Mouse (Mus musculus): ENCODE measurements around the gene Rimkla. TPM values are rescaled to one million over a fixed set of nuclear protein-coding genes. Genes with fewer than 3 reads are reported as not detected.

The Rimkla gene
- polyA plus RNA-seq, 2 experiments: 0.62 to 0.79 TPM

GRCm38 (mm10) chr4:119460728-119461141, 31.7 kb downstream of the Rimkla start:
- ATAC-seq (ENCODE audit: low FRiP score, low read depth) (peak; percentile 81), DNase-seq (ENCODE audit: low spot score) (peak; percentile 68)
- Histone ChIP-seq H3K27ac (replicated peaks; ENCODE audit: low read depth, low read length) (0 out of 2 replicates have a peak overlapping the region, but pooled peaks have one; percentile 56), H3K27me3 (ENCODE audit: control insufficient read depth, insufficient read depth, low read length) (no peaks in the 10 kb centered on the region), H3K9me3 (ENCODE audit: control insufficient read depth, low read length) (no peaks in the 10 kb centered on the region), H3K9ac (ENCODE audit: low read depth, low read length, severe bottlenecking) (no peak overlapping the region), H3K4me1 (ENCODE audit: control insufficient read depth, insufficient read depth, low read length) (peaks cover 31% of the 10 kb centered on the region), H3K4me2 (replicated peaks; ENCODE audit: low read depth, low read length, severe bottlenecking) (no peak overlapping the region), H3K4me3 (replicated peaks; ENCODE audit: low read length) (no peak overlapping the region), H3K36me3 (ENCODE audit: control insufficient read depth, insufficient read depth, low read length) (no peaks in the 10 kb centered on the region)
- WGBS: 13% methylated on average over 8 of the region's 8 CpGs
- no peak for TF ChIP-seq POLR2A (IDR thresholded peaks at IDR 0.05; ENCODE audit: borderline replicate concordance, extremely low read depth, insufficient read depth, insufficient read length)

- 61% methylated on average over 5 of the region's 5 CpGs for WGBS
- Histone ChIP-seq H3K27ac (replicated peaks; ENCODE audit: low read depth, low read length) (0 out of 2 replicates have a peak overlapping the region, but pooled peaks have one; percentile 56), H3K4me2 (replicated peaks; ENCODE audit: low read depth, low read length, severe bottlenecking) (no peak overlapping the region)
Measured at GRCm38 (mm10) chr4:119460296-119460695, 32.1 kb downstream of the Rimkla start.

GRCm38 (mm10) chr4:119453533-119453932, 38.9 kb downstream of the Rimkla start:
- H3K4me2 ChIP-seq (replicated peaks; ENCODE audit: low read depth, low read length, severe bottlenecking): no peak overlapping the region
- no peak for ATAC-seq (ENCODE audit: low FRiP score, low read depth)
- no peak for TF ChIP-seq POLR2A (IDR thresholded peaks at IDR 0.05; ENCODE audit: borderline replicate concordance, extremely low read depth, insufficient read depth, insufficient read length)
- WGBS: 37% methylated on average over 6 of the region's 6 CpGs
- no peaks in the 10 kb centered on the region for H3K9me3 ChIP-seq (ENCODE audit: control insufficient read depth, low read length)
- DNase-seq (ENCODE audit: low spot score): no peak
- H3K9ac ChIP-seq (ENCODE audit: low read depth, low read length, severe bottlenecking): no peak overlapping the region
- H3K36me3 ChIP-seq (ENCODE audit: control insufficient read depth, insufficient read depth, low read length): no peaks in the 10 kb centered on the region
- no peak overlapping the region for H3K4me3 ChIP-seq (replicated peaks; ENCODE audit: low read length)
- H3K4me1 ChIP-seq (ENCODE audit: control insufficient read depth, insufficient read depth, low read length): no peaks in the 10 kb centered on the region
- no peaks in the 10 kb centered on the region for H3K27me3 ChIP-seq (ENCODE audit: control insufficient read depth, insufficient read depth, low read length)
- H3K27ac ChIP-seq (replicated peaks; ENCODE audit: low read depth, low read length): no peak overlapping the region

More at GRCm38 (mm10) chr4:119460296-119460695, 32.1 kb downstream of the Rimkla start:
- no peak overlapping the region for H3K4me3 ChIP-seq (replicated peaks; ENCODE audit: low read length)
- ATAC-seq (ENCODE audit: low FRiP score, low read depth) (no peak), DNase-seq (ENCODE audit: low spot score) (peak; percentile 32)
- H3K27me3 ChIP-seq (ENCODE audit: control insufficient read depth, insufficient read depth, low read length): no peaks in the 10 kb centered on the region
- no peak overlapping the region for H3K9ac ChIP-seq (ENCODE audit: low read depth, low read length, severe bottlenecking)
- no peaks in the 10 kb centered on the region for H3K9me3 ChIP-seq (ENCODE audit: control insufficient read depth, low read length)
- TF ChIP-seq POLR2A (IDR thresholded peaks at IDR 0.05; ENCODE audit: borderline replicate concordance, extremely low read depth, insufficient read depth, insufficient read length): no peak
- no peaks in the 10 kb centered on the region for H3K36me3 ChIP-seq (ENCODE audit: control insufficient read depth, insufficient read depth, low read length)
- peaks cover 31% of the 10 kb centered on the region for H3K4me1 ChIP-seq (ENCODE audit: control insufficient read depth, insufficient read depth, low read length)

- Histone ChIP-seq H3K4me1 (ENCODE audit: control insufficient read depth, insufficient read depth, low read length) (no peaks in the 10 kb centered on the region), H3K36me3 (ENCODE audit: control insufficient read depth, insufficient read depth, low read length) (no peaks in the 10 kb centered on the region), H3K4me3 (replicated peaks; ENCODE audit: low read length) (no peak overlapping the region), H3K27ac (replicated peaks; ENCODE audit: low read depth, low read length) (no peak overlapping the region), H3K27me3 (ENCODE audit: control insufficient read depth, insufficient read depth, low read length) (no peaks in the 10 kb centered on the region), H3K4me2 (replicated peaks; ENCODE audit: low read depth, low read length, severe bottlenecking) (no peak overlapping the region), H3K9ac (ENCODE audit: low read depth, low read length, severe bottlenecking) (no peak overlapping the region), H3K9me3 (ENCODE audit: control insufficient read depth, low read length) (no peaks in the 10 kb centered on the region)
- ATAC-seq (ENCODE audit: low FRiP score, low read depth): no peak
- WGBS: 66% methylated on average over 5 of the region's 5 CpGs
- no peak for TF ChIP-seq POLR2A (IDR thresholded peaks at IDR 0.05; ENCODE audit: borderline replicate concordance, extremely low read depth, insufficient read depth, insufficient read length)
- no peak for DNase-seq (ENCODE audit: low spot score)
Measured at GRCm38 (mm10) chr4:119453128-119453527, 39.3 kb downstream of the Rimkla start.

- Histone ChIP-seq H3K27me3 (ENCODE audit: control insufficient read depth, insufficient read depth, low read length) (no peaks in the 10 kb centered on the region), H3K4me3 (replicated peaks; ENCODE audit: low read length) (no peak overlapping the region), H3K9ac (ENCODE audit: low read depth, low read length, severe bottlenecking) (no peak overlapping the region), H3K27ac (replicated peaks; ENCODE audit: low read depth, low read length) (no peak overlapping the region), H3K4me1 (ENCODE audit: control insufficient read depth, insufficient read depth, low read length) (no peaks in the 10 kb centered on the region), H3K9me3 (ENCODE audit: control insufficient read depth, low read length) (no peaks in the 10 kb centered on the region), H3K36me3 (ENCODE audit: control insufficient read depth, insufficient read depth, low read length) (no peaks in the 10 kb centered on the region), H3K4me2 (replicated peaks; ENCODE audit: low read depth, low read length, severe bottlenecking) (no peak overlapping the region)
- ATAC-seq (ENCODE audit: low FRiP score, low read depth) (no peak), DNase-seq (ENCODE audit: low spot score) (no peak)
- 69% methylated on average over 7 of the region's 7 CpGs for WGBS
- TF ChIP-seq POLR2A (IDR thresholded peaks at IDR 0.05; ENCODE audit: borderline replicate concordance, extremely low read depth, insufficient read depth, insufficient read length): no peak
Measured at GRCm38 (mm10) chr4:119450436-119450835, 42.0 kb downstream of the Rimkla start.

GRCm38 (mm10) chr4:119447786-119448185, 44.6 kb downstream of the Rimkla start:
- no peak overlapping the region for H3K9ac ChIP-seq (ENCODE audit: low read depth, low read length, severe bottlenecking)
- no peaks in the 10 kb centered on the region for H3K27me3 ChIP-seq (ENCODE audit: control insufficient read depth, insufficient read depth, low read length)
- no peak overlapping the region for H3K4me3 ChIP-seq (replicated peaks; ENCODE audit: low read length)
- H3K4me1 ChIP-seq (ENCODE audit: control insufficient read depth, insufficient read depth, low read length): no peaks in the 10 kb centered on the region
- TF ChIP-seq POLR2A (IDR thresholded peaks at IDR 0.05; ENCODE audit: borderline replicate concordance, extremely low read depth, insufficient read depth, insufficient read length): no peak
- no peaks in the 10 kb centered on the region for H3K9me3 ChIP-seq (ENCODE audit: control insufficient read depth, low read length)
- no peak for ATAC-seq (ENCODE audit: low FRiP score, low read depth)
- DNase-seq (ENCODE audit: low spot score): no peak
- H3K4me2 ChIP-seq (replicated peaks; ENCODE audit: low read depth, low read length, severe bottlenecking): no peak overlapping the region
- no peak overlapping the region for H3K27ac ChIP-seq (replicated peaks; ENCODE audit: low read depth, low read length)
- WGBS: 83% methylated on average over 3 of the region's 3 CpGs
- no peaks in the 10 kb centered on the region for H3K36me3 ChIP-seq (ENCODE audit: control insufficient read depth, insufficient read depth, low read length)
